Mouse (Mus musculus) left cerebral cortex, postnatal 4 days (tissue): Measurements from ENCODE around the gene Galnt10. TPM values are rescaled to one million over a fixed set of nuclear protein-coding genes. Genes with fewer than 3 reads are reported as not detected.

Experiments used
- DNase-seq: peaks from one replicate; pipeline ENCODE4 v3.0.0-alpha.2; 2022
- intact Hi-C: fragments of 180-260 bp; cut with DNase I; formaldehyde crosslinking; loops from one replicate; pipeline ENCODE4 v1.15.1; 2025
- total RNA-seq, 2 experiments: library from RNA; stranded (reverse); gene quantifications; 2 replicates each; pipeline ENCODE4 v1.2.3; 2021

Galnt10 gene
- total RNA-seq, 2 experiments from 2014 or later = 11.7 to 12.4 TPM

- DNase-seq = no peak
- intact Hi-C loops = no loop called here
These were observed 72.8 kb downstream of the Galnt10 start for GRCm38 (mm10) chr11:57718081-57718480.

GRCm38 (mm10) chr11:57719631-57720030 is 74.4 kb downstream of the Galnt10 start:
- intact Hi-C loops = no loop called here
- no peak for DNase-seq

- intact Hi-C loops = no loop called here
- DNase-seq = no peak
These were observed 74.8 kb downstream of the Galnt10 start for GRCm38 (mm10) chr11:57720076-57720475.

GRCm38 (mm10) chr11:57724791-57725463 is 79.7 kb downstream of the Galnt10 start:
- DNase-seq = peak; percentile 19

GRCm38 (mm10) chr11:57725926-57726325 is 80.7 kb downstream of the Galnt10 start:
- intact Hi-C loops = no loop called here
- no peak for DNase-seq

More at GRCm38 (mm10) chr11:57724791-57725463, 79.7 kb downstream of the Galnt10 start:
- intact Hi-C loops = no loop called here

- peak; percentile 77 for DNase-seq
- intact Hi-C loops = no loop called here
These were observed 82.2 kb downstream of the Galnt10 start for GRCm38 (mm10) chr11:57727303-57727969.

- intact Hi-C loops = no loop called here
- DNase-seq = no peak
These were observed 87.4 kb downstream of the Galnt10 start for GRCm38 (mm10) chr11:57732410-57733281.

GRCm38 (mm10) chr11:57747294-57748080 is 102.2 kb downstream of the Galnt10 start:
- intact Hi-C loops = no loop called here
- peak; percentile 31 for DNase-seq

- intact Hi-C loops = no loop called here
- DNase-seq = no peak
These were observed 108.4 kb downstream of the Galnt10 start for GRCm38 (mm10) chr11:57753538-57754203.

- intact Hi-C loops = no loop called here
- no peak for DNase-seq
These were observed 113.4 kb downstream of the Galnt10 start for GRCm38 (mm10) chr11:57758621-57759020.

- no peak for DNase-seq
- intact Hi-C loops = no loop called here
These were observed 115.3 kb downstream of the Galnt10 start for GRCm38 (mm10) chr11:57760509-57761058.

- intact Hi-C loops = no loop called here
- DNase-seq = no peak
These were observed 116.1 kb downstream of the Galnt10 start for GRCm38 (mm10) chr11:57761347-57761746.

- intact Hi-C loops = no loop called here
These were observed 118.9 kb downstream of the Galnt10 start for GRCm38 (mm10) chr11:57764124-57764523.

GRCm38 (mm10) chr11:57766617-57767016 is 121.4 kb downstream of the Galnt10 start:
- intact Hi-C loops = no loop called here
- no peak for DNase-seq

More at GRCm38 (mm10) chr11:57764124-57764523, 118.9 kb downstream of the Galnt10 start:
- DNase-seq = no peak

- no peak for DNase-seq
- intact Hi-C loops = no loop called here
These were observed 121.9 kb downstream of the Galnt10 start for GRCm38 (mm10) chr11:57767171-57767570.

- intact Hi-C loops = loop anchor here (10.0 kb wide), 3 partner anchors 156 to 1636 kb away; no protein-coding TSS in a partner anchor
These were observed 125.5 kb downstream of the Galnt10 start for GRCm38 (mm10) chr11:57770776-57771175.

GRCm38 (mm10) chr11:57771676-57772075 is 126.4 kb downstream of the Galnt10 start:
- intact Hi-C loops = loop anchor here (10.0 kb wide), 3 partner anchors 157 to 1637 kb away; no protein-coding TSS in a partner anchor
- peak; percentile 53 for DNase-seq

More at GRCm38 (mm10) chr11:57770776-57771175, 125.5 kb downstream of the Galnt10 start:
- no peak for DNase-seq

- intact Hi-C loops = loop anchor here (10.0 kb wide), 3 partner anchors 159 to 1639 kb away; no protein-coding TSS in a partner anchor
- DNase-seq = no peak
These were observed 128.2 kb downstream of the Galnt10 start for GRCm38 (mm10) chr11:57773479-57773878.

GRCm38 (mm10) chr11:57773936-57774335 is 128.7 kb downstream of the Galnt10 start:
- intact Hi-C loops = loop anchor here (10.0 kb wide), 3 partner anchors 159 to 1639 kb away; no protein-coding TSS in a partner anchor
- no peak for DNase-seq
